Mouse (Mus musculus): ENCODE measurements around the gene Lgals7. TPM values are rescaled to one million over a fixed set of nuclear protein-coding genes. Genes with fewer than 3 reads are reported as not detected.

The Lgals7 gene
- polyA plus RNA-seq, 1 experiment from 2014 or later, result 1.0 TPM

GRCm38 (mm10) chr7:28847273-28847672, 16.4 kb upstream of the Lgals7 start:
- no peak overlapping the region for H3K4me2 ChIP-seq (ENCODE audit: low read depth, low read length)
- no peak overlapping the region for H3K9ac ChIP-seq (ENCODE audit: low read length)
- H3K9me3 ChIP-seq (ENCODE audit: control insufficient read depth, low read length), result peaks cover 3% of the 10 kb centered on the region
- H3K36me3 ChIP-seq (ENCODE audit: control insufficient read depth, insufficient read depth, low read length), result no peaks in the 10 kb centered on the region
- H3K27ac ChIP-seq (ENCODE audit: low read length), result no peak overlapping the region
- no peaks in the 10 kb centered on the region for H3K27me3 ChIP-seq (ENCODE audit: control insufficient read depth, insufficient read depth, low read depth, low read length)
- peak; percentile 75 for ATAC-seq (ENCODE audit: low read depth)
- H3K4me3 ChIP-seq (ENCODE audit: low read length), result no peak overlapping the region
- WGBS, result 42% methylated on average over 1 of the region's 1 CpGs
- no peaks in the 10 kb centered on the region for H3K4me1 ChIP-seq (replicated peaks; ENCODE audit: control insufficient read depth, insufficient read depth, low read length)

- Histone ChIP-seq H3K36me3 (ENCODE audit: control insufficient read depth, insufficient read depth, low read length) (no peaks in the 10 kb centered on the region), H3K27ac (ENCODE audit: low read length) (no peak overlapping the region), H3K4me3 (ENCODE audit: low read length) (no peak overlapping the region), H3K27me3 (ENCODE audit: control insufficient read depth, insufficient read depth, low read depth, low read length) (no peaks in the 10 kb centered on the region), H3K4me1 (replicated peaks; ENCODE audit: control insufficient read depth, insufficient read depth, low read length) (no peaks in the 10 kb centered on the region), H3K9ac (ENCODE audit: low read length) (0 out of 2 replicates have a peak overlapping the region, but pooled peaks have one; percentile 2), H3K4me2 (ENCODE audit: low read depth, low read length) (no peak overlapping the region), H3K9me3 (ENCODE audit: control insufficient read depth, low read length) (no peaks in the 10 kb centered on the region; the same call in 1 of the 2 replicates)
- ATAC-seq (ENCODE audit: low read depth), result peak; percentile 52
- 30% methylated on average over 1 of the region's 1 CpGs for WGBS
These were observed 13.9 kb upstream of the Lgals7 start for GRCm38 (mm10) chr7:28849700-28850236.

GRCm38 (mm10) chr7:28850642-28851041, 13.0 kb upstream of the Lgals7 start:
- no peak for ATAC-seq (ENCODE audit: low read depth)
- Histone ChIP-seq H3K36me3 (ENCODE audit: control insufficient read depth, insufficient read depth, low read length) (no peaks in the 10 kb centered on the region), H3K9me3 (ENCODE audit: control insufficient read depth, low read length) (no peaks in the 10 kb centered on the region; the same call in 1 of the 2 replicates), H3K4me2 (ENCODE audit: low read depth, low read length) (no peak overlapping the region), H3K27ac (ENCODE audit: low read length) (no peak overlapping the region), H3K4me1 (replicated peaks; ENCODE audit: control insufficient read depth, insufficient read depth, low read length) (no peaks in the 10 kb centered on the region), H3K4me3 (ENCODE audit: low read length) (no peak overlapping the region), H3K9ac (ENCODE audit: low read length) (no peak overlapping the region), H3K27me3 (ENCODE audit: control insufficient read depth, insufficient read depth, low read depth, low read length) (no peaks in the 10 kb centered on the region)
- WGBS, result 71% methylated on average over 4 of the region's 4 CpGs

- Histone ChIP-seq H3K27me3 (ENCODE audit: control insufficient read depth, insufficient read depth, low read depth, low read length) (no peaks in the 10 kb centered on the region), H3K4me2 (ENCODE audit: low read depth, low read length) (no peak overlapping the region), H3K36me3 (ENCODE audit: control insufficient read depth, insufficient read depth, low read length) (no peaks in the 10 kb centered on the region), H3K4me1 (replicated peaks; ENCODE audit: control insufficient read depth, insufficient read depth, low read length) (0 out of 2 replicates have a peak, but pooled peaks cover 3% of the 10 kb centered on the region), H3K4me3 (ENCODE audit: low read length) (no peak overlapping the region), H3K9ac (ENCODE audit: low read length) (no peak overlapping the region), H3K9me3 (ENCODE audit: control insufficient read depth, low read length) (no peaks in the 10 kb centered on the region), H3K27ac (ENCODE audit: low read length) (no peak overlapping the region)
- WGBS, result 90% methylated on average over 2 of the region's 2 CpGs
- ATAC-seq (ENCODE audit: low read depth), result no peak
These were observed 3.7 kb upstream of the Lgals7 start for GRCm38 (mm10) chr7:28859953-28860352.

- Histone ChIP-seq H3K4me3 (ENCODE audit: low read length) (no peak overlapping the region), H3K4me1 (replicated peaks; ENCODE audit: control insufficient read depth, insufficient read depth, low read length) (peaks cover 6% of the 10 kb centered on the region), H3K4me2 (ENCODE audit: low read depth, low read length) (no peak overlapping the region), H3K9me3 (ENCODE audit: control insufficient read depth, low read length) (no peaks in the 10 kb centered on the region), H3K9ac (ENCODE audit: low read length) (no peak overlapping the region), H3K27me3 (ENCODE audit: control insufficient read depth, insufficient read depth, low read depth, low read length) (no peaks in the 10 kb centered on the region), H3K27ac (ENCODE audit: low read length) (no peak overlapping the region), H3K36me3 (ENCODE audit: control insufficient read depth, insufficient read depth, low read length) (no peaks in the 10 kb centered on the region)
- 89% methylated on average over 6 of the region's 6 CpGs for WGBS
- ATAC-seq (ENCODE audit: low read depth), result no peak
These were observed 2.8 kb upstream of the Lgals7 start for GRCm38 (mm10) chr7:28860898-28861297.

DNA sequence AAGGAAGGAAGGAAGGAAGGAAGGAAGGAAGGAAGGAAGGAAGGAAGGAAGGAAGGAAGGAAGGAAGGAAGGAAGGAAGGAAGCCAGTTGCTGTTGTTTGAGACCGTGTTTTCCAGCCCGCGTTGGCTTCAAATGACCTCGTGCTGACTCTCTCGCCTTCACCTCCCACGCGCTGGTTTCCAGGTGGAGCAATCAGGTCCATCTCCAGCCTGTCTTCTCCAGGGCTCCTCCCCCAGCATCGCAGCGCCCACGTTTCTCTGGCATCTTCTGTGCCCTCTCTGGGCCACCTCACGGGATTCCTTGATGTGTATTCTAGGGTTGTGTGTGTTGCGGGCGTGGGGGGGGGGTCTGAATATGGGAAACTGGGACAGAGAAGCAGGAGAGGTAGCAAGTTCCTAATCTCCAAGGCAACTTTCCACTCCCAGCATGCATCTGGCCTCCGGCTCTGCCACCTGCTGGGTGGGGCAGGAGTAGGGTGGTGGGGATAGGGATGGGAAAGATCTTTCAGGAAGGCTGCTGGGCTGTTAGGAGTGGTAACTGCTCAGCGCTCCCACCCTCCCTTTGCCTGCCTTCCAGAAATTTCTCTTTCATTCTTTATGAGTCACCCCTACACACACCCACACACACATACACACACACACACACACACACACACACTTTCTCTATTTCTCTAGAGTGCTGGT, 695 bp upstream of the Lgals7 start:
- 72% methylated on average over 15 of the region's 15 CpGs for WGBS
- peaks cover 13% of the 10 kb centered on the region for H3K4me1 ChIP-seq (replicated peaks; ENCODE audit: control insufficient read depth, insufficient read depth, low read length)
- no peaks in the 10 kb centered on the region for H3K36me3 ChIP-seq (ENCODE audit: control insufficient read depth, insufficient read depth, low read length)
- H3K27me3 ChIP-seq (ENCODE audit: control insufficient read depth, insufficient read depth, low read depth, low read length), result no peaks in the 10 kb centered on the region
- H3K4me2 ChIP-seq (ENCODE audit: low read depth, low read length), result no peak overlapping the region
- no peaks in the 10 kb centered on the region for H3K9me3 ChIP-seq (ENCODE audit: control insufficient read depth, low read length)
- no peak overlapping the region for H3K4me3 ChIP-seq (ENCODE audit: low read length)
- H3K9ac ChIP-seq (ENCODE audit: low read length), result no peak overlapping the region
- H3K27ac ChIP-seq (ENCODE audit: low read length), result no peak overlapping the region
- ATAC-seq (ENCODE audit: low read depth), result no peak

- Histone ChIP-seq H3K9ac (ENCODE audit: low read length) (no peak overlapping the region), H3K4me2 (ENCODE audit: low read depth, low read length) (no peak overlapping the region), H3K27ac (ENCODE audit: low read length) (no peak overlapping the region), H3K9me3 (ENCODE audit: control insufficient read depth, low read length) (no peaks in the 10 kb centered on the region), H3K4me1 (replicated peaks; ENCODE audit: control insufficient read depth, insufficient read depth, low read length) (peaks cover 13% of the 10 kb centered on the region), H3K27me3 (ENCODE audit: control insufficient read depth, insufficient read depth, low read depth, low read length) (no peaks in the 10 kb centered on the region), H3K36me3 (ENCODE audit: control insufficient read depth, insufficient read depth, low read length) (no peaks in the 10 kb centered on the region), H3K4me3 (ENCODE audit: low read length) (no peak overlapping the region)
- WGBS, result 33% methylated on average over 9 of the region's 9 CpGs
- no peak for ATAC-seq (ENCODE audit: low read depth)
These were observed 666 bp downstream of the Lgals7 start for GRCm38 (mm10) chr7:28864288-28864750.

DNA sequence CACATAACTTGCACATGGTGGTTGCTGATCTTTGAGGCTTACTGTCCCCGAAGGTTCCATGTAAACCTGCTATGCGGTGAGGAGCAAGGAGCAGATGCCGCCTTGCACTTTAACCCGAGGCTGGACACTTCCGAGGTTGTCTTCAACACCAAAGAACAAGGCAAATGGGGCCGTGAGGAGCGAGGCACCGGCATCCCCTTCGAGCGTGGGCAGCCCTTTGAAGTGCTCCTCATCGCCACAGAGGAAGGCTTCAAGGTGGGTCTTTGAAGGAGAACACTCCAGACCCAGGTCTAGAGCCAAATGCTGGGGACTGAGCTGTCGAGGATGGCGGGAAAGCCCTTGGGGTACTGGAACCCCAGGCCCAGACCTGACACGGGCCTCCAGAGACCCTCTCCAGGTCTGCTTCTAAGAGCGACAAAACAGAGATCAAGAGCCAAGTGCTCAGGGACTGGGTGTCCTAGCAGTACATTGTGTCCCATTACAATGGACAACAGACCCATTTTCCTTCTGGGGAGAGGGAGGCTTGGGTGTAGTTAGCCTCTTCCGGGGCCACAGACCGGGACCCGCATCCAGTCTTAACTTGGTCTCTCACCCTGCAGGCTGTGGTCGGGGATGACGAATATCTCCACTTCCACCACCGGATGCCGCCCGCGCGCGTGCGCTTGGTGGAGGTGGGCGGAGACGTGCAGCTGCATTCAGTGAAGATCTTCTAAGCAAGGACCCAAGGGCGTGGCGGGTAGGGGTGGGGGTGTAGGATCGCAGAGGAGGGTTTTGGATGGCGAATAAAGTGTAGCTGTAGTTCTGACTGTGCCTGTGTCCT, 2.0 kb downstream of the Lgals7 start:
- ATAC-seq (ENCODE audit: low read depth), result peak; percentile 81
- no peaks in the 10 kb centered on the region for H3K9me3 ChIP-seq (ENCODE audit: control insufficient read depth, low read length)
- H3K4me2 ChIP-seq (ENCODE audit: low read depth, low read length), result peak overlapping the region; percentile 56
- H3K36me3 ChIP-seq (ENCODE audit: control insufficient read depth, insufficient read depth, low read length), result no peaks in the 10 kb centered on the region
- no peaks in the 10 kb centered on the region for H3K27me3 ChIP-seq (ENCODE audit: control insufficient read depth, insufficient read depth, low read depth, low read length)
- H3K9ac ChIP-seq (ENCODE audit: low read length), result peak overlapping the region; percentile 57
- peak overlapping the region; percentile 36 for H3K4me3 ChIP-seq (ENCODE audit: low read length)
- H3K4me1 ChIP-seq (replicated peaks; ENCODE audit: control insufficient read depth, insufficient read depth, low read length), result peaks cover 13% of the 10 kb centered on the region
- H3K27ac ChIP-seq (ENCODE audit: low read length), result peak overlapping the region; percentile 43; the same call in 1 of the 2 replicates
- WGBS, result 35% methylated on average over 33 of the region's 33 CpGs
